ENCODE assay signal across 17 mouse cellular contexts in genomic region chrX:71670254-71670653, GRCm38 (mm10). TPM values are rescaled to one million over a fixed set of nuclear protein-coding genes. Genes with fewer than 3 reads are reported as not detected.
"Had no signal": no experiment of that assay in that cellular context is flagged by ENCODE, and none has a peak within 500 bp of the region (broad histone marks: within the 10 kb centered on the region; RNA-seq: fewer than 3 reads in every experiment).

No protein-coding gene starts in this region.

- H3K27ac ChIP-seq: neural tube, embryonic 13.5 days; neural tube, embryonic 15.5 days; stomach, embryonic 15.5 days; stomach, postnatal 0 days had no signal

- H3K4me3 ChIP-seq: neural tube, embryonic 13.5 days; neural tube, embryonic 15.5 days; stomach, embryonic 15.5 days had no signal

- DNase-seq: retina, postnatal 1 day; right cerebral cortex, adult 18-20 months; right cerebral cortex, postnatal 14 days; right cerebral cortex, postnatal 25 days; right cerebral cortex, postnatal 4 days; spleen, adult 18-20 months; thymus, adult 18-20 months; thymus, adult 2 months; thymus, postnatal 14 days; thymus, postnatal 25 days; thymus, postnatal 36 days; thymus, postnatal 4 days had no signal

RNA-seq across cellular contexts. Expression of gene Gpr50, which starts 6.8 kb away (rescaled TPM):
- total RNA-seq: neutrophil, adult 5-6 weeks had no signal
